Mouse (Mus musculus) layer of hippocampus, adult 11-12 months (tissue): Measurements from ENCODE around the gene Aagab.

Experiments
- DNase-seq: peaks from one replicate; pipeline ENCODE4 v3.0.0; 2022; ENCODE audit warnings: low spot score

Aagab gene

GRCm38 (mm10) chr9:63606594-63606993 lies 4.1 kb downstream of the Aagab start:
- DNase-seq, result no peak

GRCm38 (mm10) chr9:63608006-63608405 lies 5.5 kb downstream of the Aagab start:
- DNase-seq, result no peak

- no peak for DNase-seq
Measured at GRCm38 (mm10) chr9:63609246-63609645, 6.8 kb downstream of the Aagab start.

GRCm38 (mm10) chr9:63609776-63610175 lies 7.3 kb downstream of the Aagab start:
- no peak for DNase-seq

- DNase-seq, result no peak
Measured at GRCm38 (mm10) chr9:63610231-63610630, 7.8 kb downstream of the Aagab start.

- DNase-seq, result no peak
Measured at GRCm38 (mm10) chr9:63610841-63611366, 8.4 kb downstream of the Aagab start.

- DNase-seq, result no peak
Measured at GRCm38 (mm10) chr9:63611967-63612366, 9.5 kb downstream of the Aagab start.

GRCm38 (mm10) chr9:63612565-63613515 lies 10.4 kb downstream of the Aagab start:
- no peak for DNase-seq

GRCm38 (mm10) chr9:63613569-63613968 lies 11.1 kb downstream of the Aagab start:
- DNase-seq, result no peak

GRCm38 (mm10) chr9:63614018-63614985 lies 11.8 kb downstream of the Aagab start:
- no peak for DNase-seq

- DNase-seq, result no peak
Measured at GRCm38 (mm10) chr9:63617967-63618366, 15.5 kb downstream of the Aagab start.

- DNase-seq, result no peak
Measured at GRCm38 (mm10) chr9:63623895-63624569, 21.6 kb downstream of the Aagab start.

- DNase-seq, result no peak
Measured at GRCm38 (mm10) chr9:63625090-63625756, 22.8 kb downstream of the Aagab start.

GRCm38 (mm10) chr9:63632045-63632444 lies 29.6 kb downstream of the Aagab start:
- no peak for DNase-seq

- peak; percentile 66 for DNase-seq
Measured at GRCm38 (mm10) chr9:63632924-63633323, 30.5 kb downstream of the Aagab start.

GRCm38 (mm10) chr9:63633334-63633733 lies 30.9 kb downstream of the Aagab start:
- DNase-seq, result no peak

- no peak for DNase-seq
Measured at GRCm38 (mm10) chr9:63636113-63636512, 33.7 kb downstream of the Aagab start.

- no peak for DNase-seq
Measured at GRCm38 (mm10) chr9:63641983-63642646, 39.7 kb downstream of the Aagab start.

- no peak for DNase-seq
Measured at GRCm38 (mm10) chr9:63644011-63644410, 41.6 kb downstream of the Aagab start.

GRCm38 (mm10) chr9:63645084-63645483 lies 42.6 kb downstream of the Aagab start:
- DNase-seq, result no peak
